In genomic region chr19:46644343-46644792, GRCm38 (mm10) we compare ENCODE assay signal across 8 mouse cellular contexts. TPM values are rescaled to one million over a fixed set of nuclear protein-coding genes. Genes with fewer than 3 reads are reported as not detected.
DNase-seq lines count a peak whose midpoint lies in the region; ATAC-seq lines count a peak whose summit lies in the region.
"Had no signal": no experiment of that assay in that cellular context is flagged by ENCODE, and none has a peak within 500 bp of the region (broad histone marks: within the 10 kb centered on the region; RNA-seq: fewer than 3 reads in every experiment).

No protein-coding gene starts in this region.

- WGBS in kidney, embryonic 15.5 days: 53% methylated on average over 10 of the region's 10 CpGs
- 66% methylated on average over 10 of the region's 10 CpGs for WGBS in embryonic facial prominence, embryonic 14.5 days
- 73% methylated on average over 10 of the region's 10 CpGs for WGBS in hindbrain, embryonic 13.5 days
- 74% methylated on average over 10 of the region's 10 CpGs for WGBS in midbrain, embryonic 14.5 days

- no peak for ATAC-seq in kidney, embryonic 15.5 days (replicated peaks; ENCODE audit: low FRiP score)
- ATAC-seq in embryonic facial prominence, embryonic 14.5 days (ENCODE audit: low read depth): no peak
- ATAC-seq in hindbrain, embryonic 13.5 days (ENCODE audit: low FRiP score): no peak
- ATAC-seq in midbrain, embryonic 14.5 days (ENCODE audit: low FRiP score, low TSS enrichment): no peak

- no peaks in the 10 kb centered on the region for H3K27me3 ChIP-seq in kidney, embryonic 15.5 days
- no peaks in the 10 kb centered on the region for H3K27me3 ChIP-seq in embryonic facial prominence, embryonic 14.5 days (replicated peaks; ENCODE audit: control insufficient read depth, insufficient read depth, low read length)
- no peaks in the 10 kb centered on the region for H3K27me3 ChIP-seq in hindbrain, embryonic 13.5 days
- H3K27me3 ChIP-seq in midbrain, embryonic 14.5 days (ENCODE audit: control insufficient read depth, insufficient read depth, low read length): no peaks in the 10 kb centered on the region

- H3K4me3 ChIP-seq in kidney, embryonic 15.5 days (replicated peaks): no peak overlapping the region
- no peak overlapping the region for H3K4me3 ChIP-seq in embryonic facial prominence, embryonic 14.5 days (ENCODE audit: low read depth, low read length)
- H3K4me3 ChIP-seq in hindbrain, embryonic 13.5 days: no peak overlapping the region
- H3K4me3 ChIP-seq in midbrain, embryonic 14.5 days (replicated peaks; ENCODE audit: low read depth, low read length): no peak overlapping the region

- peaks cover 81% of the 10 kb centered on the region for H3K4me1 ChIP-seq in kidney, embryonic 15.5 days
- H3K4me1 ChIP-seq in embryonic facial prominence, embryonic 14.5 days (ENCODE audit: control insufficient read depth, insufficient read depth, low read length): peaks cover 82% of the 10 kb centered on the region
- H3K4me1 ChIP-seq in hindbrain, embryonic 13.5 days (replicated peaks): peaks cover 66% of the 10 kb centered on the region
- H3K4me1 ChIP-seq in midbrain, embryonic 14.5 days (ENCODE audit: control insufficient read depth, insufficient read depth, low read length): peaks cover 20% of the 10 kb centered on the region

- no peak overlapping the region for H3K9ac ChIP-seq in kidney, embryonic 15.5 days
- no peak overlapping the region for H3K9ac ChIP-seq in embryonic facial prominence, embryonic 14.5 days (ENCODE audit: low read depth, low read length)
- peak overlapping the region; percentile 39 for H3K9ac ChIP-seq in hindbrain, embryonic 13.5 days
- H3K9ac ChIP-seq in midbrain, embryonic 14.5 days (replicated peaks; ENCODE audit: low read length): peak overlapping the region; percentile 29; the same call in 1 of the 2 replicates

- H3K9me3 ChIP-seq in kidney, embryonic 15.5 days (replicated peaks): no peaks in the 10 kb centered on the region
- no peaks in the 10 kb centered on the region for H3K9me3 ChIP-seq in embryonic facial prominence, embryonic 14.5 days (ENCODE audit: control insufficient read depth, low read length)
- no peaks in the 10 kb centered on the region for H3K9me3 ChIP-seq in hindbrain, embryonic 13.5 days
- no peaks in the 10 kb centered on the region for H3K9me3 ChIP-seq in midbrain, embryonic 14.5 days (ENCODE audit: control insufficient read depth, low read length)

- peaks cover 24% of the 10 kb centered on the region; the same call in 1 of the 2 replicates for H3K36me3 ChIP-seq in kidney, embryonic 15.5 days
- H3K36me3 ChIP-seq in embryonic facial prominence, embryonic 14.5 days (ENCODE audit: control insufficient read depth, insufficient read depth, low read length): 0 out of 2 replicates have a peak, but pooled peaks cover 10% of the 10 kb centered on the region
- H3K36me3 ChIP-seq in hindbrain, embryonic 13.5 days: peaks cover 25% of the 10 kb centered on the region
- H3K36me3 ChIP-seq in midbrain, embryonic 14.5 days (ENCODE audit: control insufficient read depth, insufficient read depth, low read length): peaks cover 22% of the 10 kb centered on the region

- DNase-seq in kidney, postnatal 36 days: no peak
- DNase-seq in embryonic facial prominence, embryonic 14.5 days (ENCODE audit: low spot score): no peak
- DNase-seq in midbrain, embryonic 14.5 days: no peak
- no peak for DNase-seq in right cerebral cortex, adult 2 months (ENCODE audit: low spot score in 2 of 2)
- no peak for DNase-seq in cerebellum, postnatal 4 days (ENCODE audit: low spot score in 2 of 2)

- peak overlapping the region; percentile 85 for H3K27ac ChIP-seq in kidney, embryonic 15.5 days
- H3K27ac ChIP-seq in embryonic facial prominence, embryonic 14.5 days (replicated peaks; ENCODE audit: low read depth, low read length): peak overlapping the region; percentile 80
- H3K27ac ChIP-seq in hindbrain, embryonic 13.5 days: peak overlapping the region; percentile 75
- peak overlapping the region; percentile 55 for H3K27ac ChIP-seq in midbrain, embryonic 14.5 days (replicated peaks; ENCODE audit: low read depth, low read length)

- H3K4me2 ChIP-seq in kidney, embryonic 15.5 days: no peak overlapping the region; the same call in 1 of the 2 replicates
- H3K4me2 ChIP-seq in embryonic facial prominence, embryonic 14.5 days (ENCODE audit: low read depth, low read length): no peak overlapping the region
- no peak overlapping the region for H3K4me2 ChIP-seq in hindbrain, embryonic 13.5 days
- no peak overlapping the region for H3K4me2 ChIP-seq in midbrain, embryonic 14.5 days (ENCODE audit: low read length)

RNA-seq across cellular contexts. Expression of gene Cyp17a1, which starts 28.6 kb away (rescaled TPM):
- polyA plus RNA-seq in kidney, embryonic 15.5 days (2015; fragmentation: Nextera tagmentation; extraction: Ambion mirVana): 0.12 and 0.79 TPM in 2 replicates
- polyA plus RNA-seq in embryonic facial prominence, embryonic 14.5 days (2014; fragmentation: Nextera tagmentation; extraction: Ambion mirVana): 0.33 and 0.87 TPM in 2 replicates
- polyA plus RNA-seq in hindbrain, embryonic 13.5 days (2015; fragmentation: Nextera tagmentation; extraction: Ambion mirVana): not detected in 2 replicates
- not detected in 2 replicates for polyA plus RNA-seq in midbrain, embryonic 14.5 days (2014; fragmentation: Nextera tagmentation; extraction: Ambion mirVana)
- polyA plus RNA-seq: urinary bladder, adult 2 months had no signal

RNA-seq across cellular contexts. Expression of gene Borcs7, which starts 45.3 kb away (rescaled TPM):
- polyA plus RNA-seq in kidney, embryonic 15.5 days (2015; fragmentation: Nextera tagmentation; extraction: Ambion mirVana): 17.5 and 17.9 TPM in 2 replicates
- polyA plus RNA-seq in embryonic facial prominence, embryonic 14.5 days (2014; fragmentation: Nextera tagmentation; extraction: Ambion mirVana): 13.9 and 14.3 TPM in 2 replicates
- 20.9 and 24.5 TPM in 2 replicates for polyA plus RNA-seq in hindbrain, embryonic 13.5 days (2015; fragmentation: Nextera tagmentation; extraction: Ambion mirVana)
- 21.6 and 23.3 TPM in 2 replicates for polyA plus RNA-seq in midbrain, embryonic 14.5 days (2014; fragmentation: Nextera tagmentation; extraction: Ambion mirVana)

RNA-seq across cellular contexts. Expression of gene Wbp1l, which starts 45.5 kb away (rescaled TPM):
- 46.4 and 51.3 TPM in 2 replicates for polyA plus RNA-seq in kidney, embryonic 15.5 days (2015; fragmentation: Nextera tagmentation; extraction: Ambion mirVana)
- 37.7 and 42.6 TPM in 2 replicates for polyA plus RNA-seq in embryonic facial prominence, embryonic 14.5 days (2014; fragmentation: Nextera tagmentation; extraction: Ambion mirVana)
- 42.2 and 44.5 TPM in 2 replicates for polyA plus RNA-seq in hindbrain, embryonic 13.5 days (2015; fragmentation: Nextera tagmentation; extraction: Ambion mirVana)
- polyA plus RNA-seq in midbrain, embryonic 14.5 days (2014; fragmentation: Nextera tagmentation; extraction: Ambion mirVana): 27.5 and 33.8 TPM in 2 replicates

Comparison
In these comparisons a context has a peak if more than half of its experiments do, and no peak if none do; other contexts are left out.
1. H3K9ac ChIP-seq: peak in hindbrain, embryonic 13.5 days (single experiment) and midbrain, embryonic 14.5 days (single experiment); none in kidney, embryonic 15.5 days (single experiment) and embryonic facial prominence, embryonic 14.5 days (single experiment).
2. Peak in every context shown above with its lines, with median percentiles within 50 percentile points of each other: H3K27ac ChIP-seq.